Mouse (Mus musculus) kidney, postnatal 0 days (tissue): Measurements from ENCODE around the gene Otulinl. TPM values are rescaled to one million over a fixed set of nuclear protein-coding genes. Genes with fewer than 3 reads are reported as not detected.

Source experiments
- ATAC-seq: fragments of 200-750 bp; cut with Nextera tagmentation; replicated peaks from 2 replicates; pipeline ENCODE4 v1.8.0; 2017; ENCODE audit warnings: low read depth, moderate number of reproducible peaks, moderate TSS enrichment, moderate library complexity; ENCODE audit not compliant: low FRiP score
- DNase-seq: peaks from one replicate; pipeline ENCODE4 v3.0.0-alpha.2; 2016; ENCODE audit warnings: low spot score
- H3K27ac ChIP-seq: fragments of 300-500 bp; sonication (generic); 2 replicates; pipeline ENCODE4 v1.5.1; 2014; ENCODE audit warnings: mild to moderate bottlenecking
- H3K27me3 ChIP-seq: fragments of 300-500 bp; sonication (generic); 2 replicates; pipeline ENCODE4 v1.6.1; 2014; ENCODE audit warnings: low read length, mixed read lengths; ENCODE audit not compliant: insufficient read depth
- H3K36me3 ChIP-seq: fragments of 300-500 bp; sonication (generic); 2 replicates; pipeline ENCODE4 v1.6.1; 2014; ENCODE audit warnings: low read length, mixed read lengths; ENCODE audit not compliant: insufficient read depth
- H3K4me1 ChIP-seq: fragments of 300-500 bp; sonication (generic); replicated peaks from 2 replicates; pipeline ENCODE4 v1.6.1; 2014; ENCODE audit warnings: antibody characterized with exemption, low read length, mixed read lengths; ENCODE audit not compliant: insufficient read depth
- H3K4me2 ChIP-seq: fragments of 300-500 bp; sonication (generic); 2 replicates; pipeline ENCODE4 v1.6.1; 2014; ENCODE audit warnings: mild to moderate bottlenecking, low read length, moderate library complexity, mixed read lengths
- H3K4me3 ChIP-seq: fragments of 300-500 bp; sonication (generic); replicated peaks from 2 replicates; pipeline ENCODE4 v1.5.1; 2014; ENCODE audit warnings: low read depth, low read length
- H3K9ac ChIP-seq: fragments of 300-500 bp; sonication (generic); 2 replicates; pipeline ENCODE4 v1.6.1; 2014; ENCODE audit warnings: low read depth, low read length
- H3K9me3 ChIP-seq: fragments of 300-500 bp; sonication (generic); replicated peaks from 2 replicates; pipeline ENCODE4 v1.6.1; 2016; ENCODE audit warnings: low read length, inconsistent platforms, mixed read lengths
- CTCF ChIP-seq: IDR thresholded peaks from 2 replicates; pipeline ENCODE4 v1.5.1; 2016; ENCODE audit warnings: antibody characterized with exemption, low read depth, mild to moderate bottlenecking, moderate library complexity
- WGBS: fragments of 180-500 bp; shearing (Covaris S2); extraction: QIAGEN DNeasy Blood & Tissue Kit; methylation state at CpG from one replicate; pipeline ENCODE4 v1.1.7; 2014; 5-methylcytosine and 5-hydroxymethylcytosine counted together
- polyA plus RNA-seq: library from polyadenylated mRNA; unstranded; fragments of >200 nt; fragmentation: Nextera tagmentation; extraction: Ambion mirVana; gene quantifications from 2 replicates; pipeline ENCODE4 v1.2.1, GENCODE M21; 2015

Gene Otulinl
- polyA plus RNA-seq, 1 experiment from 2014 or later, result 28.4 TPM

- Histone ChIP-seq H3K4me1 (no peaks in the 10 kb centered on the region), H3K9ac (no peak overlapping the region), H3K9me3 (no peaks in the 10 kb centered on the region), H3K36me3 (0 out of 2 replicates have a peak, but pooled peaks cover 26% of the 10 kb centered on the region), H3K4me2 (no peak overlapping the region), H3K27me3 (no peaks in the 10 kb centered on the region), H3K4me3 (no peak overlapping the region), H3K27ac (no peak overlapping the region)
- no peak for TF ChIP-seq CTCF
- DNase-seq, result no peak
- 74% methylated on average over 6 of the region's 6 CpGs for WGBS
- no peak for ATAC-seq
Measured at GRCm38 (mm10) chr15:27618778-27619533, 62.4 kb downstream of the Otulinl start.

GRCm38 (mm10) chr15:27617227-27617626 is 64.2 kb downstream of the Otulinl start:
- DNase-seq (no peak), ATAC-seq (0 out of 2 replicates have a peak, but pooled peaks have one; percentile 9)
- no peak overlapping the region for H3K4me3 ChIP-seq
- H3K27ac ChIP-seq, result no peak overlapping the region
- WGBS, result 52% methylated on average over 3 of the region's 3 CpGs
- no peak overlapping the region for H3K9ac ChIP-seq
- H3K36me3 ChIP-seq, result 0 out of 2 replicates have a peak, but pooled peaks cover 20% of the 10 kb centered on the region
- H3K4me1 ChIP-seq, result no peaks in the 10 kb centered on the region
- TF ChIP-seq CTCF, result no peak
- H3K27me3 ChIP-seq, result no peaks in the 10 kb centered on the region
- no peaks in the 10 kb centered on the region for H3K9me3 ChIP-seq
- H3K4me2 ChIP-seq, result no peak overlapping the region

GRCm38 (mm10) chr15:27616159-27616558 is 65.2 kb downstream of the Otulinl start:
- Histone ChIP-seq H3K4me1 (no peaks in the 10 kb centered on the region), H3K36me3 (0 out of 2 replicates have a peak, but pooled peaks cover 25% of the 10 kb centered on the region), H3K4me2 (no peak overlapping the region), H3K27me3 (no peaks in the 10 kb centered on the region), H3K9me3 (no peaks in the 10 kb centered on the region), H3K27ac (no peak overlapping the region), H3K4me3 (no peak overlapping the region), H3K9ac (no peak overlapping the region)
- TF ChIP-seq CTCF, result no peak
- ATAC-seq, result no peak
- WGBS, result 75% methylated on average over 4 of the region's 4 CpGs
- DNase-seq, result no peak

- ATAC-seq (peak; percentile 40; the same call in 1 of the 2 replicates), DNase-seq (no peak)
- no peaks in the 10 kb centered on the region for H3K9me3 ChIP-seq
- H3K4me1 ChIP-seq, result no peaks in the 10 kb centered on the region
- TF ChIP-seq CTCF, result no peak
- H3K27ac ChIP-seq, result no peak overlapping the region
- H3K4me2 ChIP-seq, result no peak overlapping the region
- no peaks in the 10 kb centered on the region for H3K27me3 ChIP-seq
- H3K4me3 ChIP-seq, result no peak overlapping the region
- H3K9ac ChIP-seq, result no peak overlapping the region
- 87% methylated on average over 4 of the region's 4 CpGs for WGBS
- peaks cover 25% of the 10 kb centered on the region; the same call in 1 of the 2 replicates for H3K36me3 ChIP-seq
Measured at GRCm38 (mm10) chr15:27613255-27613654, 68.1 kb downstream of the Otulinl start.

GRCm38 (mm10) chr15:27612533-27613221 is 68.7 kb downstream of the Otulinl start:
- H3K9ac ChIP-seq, result no peak overlapping the region
- H3K9me3 ChIP-seq, result no peaks in the 10 kb centered on the region
- ATAC-seq (peak; percentile 71; the same call in 1 of the 2 replicates), DNase-seq (peak; percentile 86)
- H3K4me1 ChIP-seq, result no peaks in the 10 kb centered on the region
- TF ChIP-seq CTCF, result peak; percentile 83
- H3K27me3 ChIP-seq, result no peaks in the 10 kb centered on the region
- WGBS, result 42% methylated on average over 6 of the region's 6 CpGs
- H3K4me3 ChIP-seq, result no peak overlapping the region
- H3K4me2 ChIP-seq, result no peak overlapping the region
- no peak overlapping the region for H3K27ac ChIP-seq
- peaks cover 23% of the 10 kb centered on the region; the same call in 1 of the 2 replicates for H3K36me3 ChIP-seq

- H3K36me3 ChIP-seq, result peaks cover 25% of the 10 kb centered on the region; the same call in 1 of the 2 replicates
- 64% methylated on average over 4 of the region's 4 CpGs for WGBS
- ATAC-seq (no peak), DNase-seq (no peak)
- no peak overlapping the region for H3K27ac ChIP-seq
- H3K27me3 ChIP-seq, result no peaks in the 10 kb centered on the region
- H3K9me3 ChIP-seq, result no peaks in the 10 kb centered on the region
- H3K4me2 ChIP-seq, result no peak overlapping the region
- H3K9ac ChIP-seq, result no peak overlapping the region
- no peaks in the 10 kb centered on the region for H3K4me1 ChIP-seq
- no peak for TF ChIP-seq CTCF
- H3K4me3 ChIP-seq, result no peak overlapping the region
Measured at GRCm38 (mm10) chr15:27609554-27609953, 71.8 kb downstream of the Otulinl start.
